23 mouse cellular contexts compared by ENCODE assay signal in genomic region chr12:69729246-69729645, GRCm38 (mm10).
"Had no signal": no experiment of that assay in that cellular context is flagged by ENCODE, and none has a peak within 500 bp of the region (broad histone marks: within the 10 kb centered on the region; RNA-seq: fewer than 3 reads in every experiment).

No protein-coding gene starts in this region.

- H3K36me3 ChIP-seq: heart, embryonic 10.5 days; heart, embryonic 12.5 days; hindbrain, embryonic 10.5 days; hindbrain, embryonic 12.5 days; limb, embryonic 13.5 days; limb, embryonic 15.5 days had no signal

- DNase-seq: gastrocnemius, adult 2 months; gastrocnemius, postnatal 10 days; gastrocnemius, postnatal 25 days; heart, postnatal 10 days; heart, postnatal 4 days; kidney, adult 18-20 months; kidney, adult 8-10 months; kidney, postnatal 10 days; kidney, postnatal 25 days; kidney, postnatal 4 days; left cerebral cortex, postnatal 4 days had no signal

- H3K4me2 ChIP-seq: heart, embryonic 12.5 days; hindbrain, embryonic 12.5 days; hindbrain, embryonic 14.5 days; limb, embryonic 13.5 days; limb, embryonic 15.5 days; liver, embryonic 12.5 days had no signal

- H3K4me3 ChIP-seq: gastrocnemius, adult 2 months; heart, embryonic 10.5 days; heart, embryonic 12.5 days; hindbrain, embryonic 10.5 days; hindbrain, embryonic 12.5 days; layer of hippocampus, adult 2 months; limb, embryonic 13.5 days; limb, embryonic 15.5 days; liver, embryonic 12.5 days had no signal

- H3K9me3 ChIP-seq: heart, embryonic 10.5 days; heart, embryonic 12.5 days; hindbrain, embryonic 10.5 days; hindbrain, embryonic 12.5 days; limb, embryonic 13.5 days; limb, embryonic 15.5 days; liver, embryonic 12.5 days had no signal

- H3K27me3 ChIP-seq: heart, embryonic 12.5 days; hindbrain, embryonic 12.5 days; limb, embryonic 13.5 days; limb, embryonic 15.5 days; liver, embryonic 12.5 days had no signal

- H3K27ac ChIP-seq: gastrocnemius, adult 2 months; heart, embryonic 10.5 days; hindbrain, embryonic 10.5 days; hindbrain, embryonic 12.5 days; hindbrain, embryonic 14.5 days; layer of hippocampus, adult 2 months; limb, embryonic 13.5 days; limb, embryonic 15.5 days; liver, embryonic 12.5 days; liver, embryonic 14.5 days had no signal

- ATAC-seq: hindbrain, embryonic 16.5 days; intestine, embryonic 16.5 days; liver, embryonic 12.5 days had no signal

- H3K9ac ChIP-seq: heart, embryonic 12.5 days; hindbrain, embryonic 12.5 days; hindbrain, embryonic 14.5 days; limb, embryonic 13.5 days; limb, embryonic 15.5 days; liver, embryonic 12.5 days; liver, embryonic 14.5 days had no signal
